Mouse (Mus musculus) embryonic stem cell, embryonic (primary cell): ENCODE measurements around the gene Gnaz.

Source experiments
- CTCF ChIA-PET, 4 experiments: fragments of 300-600 bp in 2 of 4; fragments of 350-600 bp in 2 of 4; sonication (Branson Sonifier 250); formaldehyde crosslinking; loops; one replicate each; lab custom pipeline; 2022; ENCODE audit warnings: inconsistent platforms in 2 of 4; lab: Charles Lee
- POLR2A ChIA-PET, 4 experiments: fragments of 300-600 bp in 2 of 4; fragments of 350-600 bp in 2 of 4; sonication (Branson Sonifier 250); formaldehyde crosslinking; loops; one replicate each; lab custom pipeline; 2022; ENCODE audit warnings: antibody characterized with exemption in 4 of 4, inconsistent platforms in 1 of 4; lab: Charles Lee

The Gnaz gene

GRCm38 (mm10) chr10:75045831-75046230 is 78.9 kb downstream of the Gnaz start:
- CTCF ChIA-PET, result interaction anchor here in 2 of 4 experiments (1.0 to 2.8 kb wide), 2 partner anchors 12 to 106 kb away, joined by 3 to 13 read pairs; no protein-coding TSS in a partner anchor
- POLR2A ChIA-PET, result interaction anchor here in 1 of 4 experiments (1.2 kb wide), 1 partner anchor 13 kb away, joined by 9 read pairs; no protein-coding TSS in a partner anchor

- ChIA-PET POLR2A (interaction anchor here in 1 of 4 experiments (1.9 kb wide), 1 partner anchor 11 kb away, joined by 9 read pairs; the partner anchor contains the start of gene Bcr), CTCF (interaction anchor here in 1 of 4 experiments (0.6 kb wide), 1 partner anchor 40 kb away, joined by 3 read pairs; no protein-coding TSS in a partner anchor)
Measured at GRCm38 (mm10) chr10:75048711-75049110, 81.7 kb downstream of the Gnaz start.

- POLR2A ChIA-PET, result interaction anchor here in 1 of 4 experiments (1.2 kb wide), 1 partner anchor 80 kb away, joined by 3 read pairs; no protein-coding TSS in a partner anchor
- CTCF ChIA-PET, result interaction anchor here in 2 of 4 experiments (1.2 to 1.5 kb wide), 2 partner anchors 100 kb away, joined by 3 to 6 read pairs; no protein-coding TSS in a partner anchor
Measured at GRCm38 (mm10) chr10:75051364-75052074, 84.5 kb downstream of the Gnaz start.

GRCm38 (mm10) chr10:75052902-75053301 is 85.9 kb downstream of the Gnaz start:
- ChIA-PET POLR2A (no interaction called here), CTCF (interaction anchor here in 2 of 4 experiments (0.9 kb wide), 2 partner anchors 98 to 99 kb away, joined by 3 to 4 read pairs; no protein-coding TSS in a partner anchor)

- ChIA-PET POLR2A (interaction anchor here in 1 of 4 experiments (0.7 kb wide), 1 partner anchor 20 kb away, joined by 3 read pairs; no protein-coding TSS in a partner anchor), CTCF (no interaction called here)
Measured at GRCm38 (mm10) chr10:75053655-75054054, 86.7 kb downstream of the Gnaz start.

GRCm38 (mm10) chr10:75054125-75054524 is 87.1 kb downstream of the Gnaz start:
- ChIA-PET POLR2A (interaction anchor here in 1 of 4 experiments (0.7 kb wide), 1 partner anchor 21 kb away, joined by 3 read pairs; no protein-coding TSS in a partner anchor), CTCF (no interaction called here)

DNA sequence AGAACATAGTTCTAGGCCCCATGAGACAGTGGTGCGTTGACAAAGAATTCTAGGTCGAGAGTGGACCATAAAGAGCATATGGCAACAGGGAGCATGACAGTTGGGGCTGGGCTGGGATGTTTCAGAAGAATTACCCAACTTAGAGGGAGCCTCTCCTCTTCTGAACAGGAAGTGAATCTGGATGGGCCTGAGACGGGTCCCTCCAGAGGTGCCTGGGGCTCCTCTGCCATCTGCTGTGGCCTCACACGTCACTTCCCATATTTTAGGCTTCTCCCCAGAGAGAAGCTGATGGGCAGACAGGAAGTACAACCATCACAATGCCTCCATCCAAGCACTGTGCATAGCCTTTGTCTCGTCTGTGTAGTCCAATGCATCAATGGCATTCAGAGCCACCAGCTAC is 88.7 kb downstream of the Gnaz start:
- POLR2A ChIA-PET, result interaction anchor here in 2 of 4 experiments (0.9 to 1.4 kb wide), 3 partner anchors 93 to 593 kb away, joined by 3 to 4 read pairs (median 3); no protein-coding TSS in a partner anchor
- CTCF ChIA-PET, result interaction anchor here in 3 of 4 experiments (1.0 to 6.6 kb wide), 3 partner anchors 95 to 96 kb away, joined by 3 to 68 read pairs (median 58); no protein-coding TSS in a partner anchor

- ChIA-PET POLR2A (interaction anchor here in 2 of 4 experiments (0.8 to 1.4 kb wide), 4 partner anchors 58 to 593 kb away, joined by 3 to 4 read pairs (median 3); no protein-coding TSS in a partner anchor), CTCF (interaction anchor here in 3 of 4 experiments (1.0 to 6.6 kb wide), 3 partner anchors 95 kb away, joined by 3 to 68 read pairs (median 58); no protein-coding TSS in a partner anchor)
Measured at GRCm38 (mm10) chr10:75056255-75056654, 89.3 kb downstream of the Gnaz start.

DNA sequence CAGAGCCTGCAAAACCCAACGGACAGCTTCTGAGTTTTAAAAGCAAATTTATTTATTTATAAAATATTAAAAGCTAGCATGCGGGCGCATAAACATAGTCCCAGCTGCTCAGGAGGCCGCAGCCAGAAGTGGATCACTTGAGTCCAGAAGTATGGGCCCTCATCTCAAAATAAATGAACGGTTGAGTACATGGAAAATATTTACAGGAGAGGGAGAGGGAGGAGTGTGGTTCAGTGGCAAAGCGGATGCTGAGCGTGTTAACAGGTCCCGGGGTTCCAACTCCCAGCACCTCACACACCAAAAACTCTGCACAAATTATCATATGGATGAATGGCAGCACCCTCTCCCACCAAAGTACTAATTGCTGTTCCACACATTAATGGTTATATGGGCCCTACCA is 91.4 kb downstream of the Gnaz start:
- POLR2A ChIA-PET, result interaction anchor here (0.6 to 2.7 kb wide), 8 partner anchors 12 to 874 kb away, joined by 3 to 14 read pairs (median 4); partner anchors contain the start of gene Chchd10 (in 1 of the 4)

DNA sequence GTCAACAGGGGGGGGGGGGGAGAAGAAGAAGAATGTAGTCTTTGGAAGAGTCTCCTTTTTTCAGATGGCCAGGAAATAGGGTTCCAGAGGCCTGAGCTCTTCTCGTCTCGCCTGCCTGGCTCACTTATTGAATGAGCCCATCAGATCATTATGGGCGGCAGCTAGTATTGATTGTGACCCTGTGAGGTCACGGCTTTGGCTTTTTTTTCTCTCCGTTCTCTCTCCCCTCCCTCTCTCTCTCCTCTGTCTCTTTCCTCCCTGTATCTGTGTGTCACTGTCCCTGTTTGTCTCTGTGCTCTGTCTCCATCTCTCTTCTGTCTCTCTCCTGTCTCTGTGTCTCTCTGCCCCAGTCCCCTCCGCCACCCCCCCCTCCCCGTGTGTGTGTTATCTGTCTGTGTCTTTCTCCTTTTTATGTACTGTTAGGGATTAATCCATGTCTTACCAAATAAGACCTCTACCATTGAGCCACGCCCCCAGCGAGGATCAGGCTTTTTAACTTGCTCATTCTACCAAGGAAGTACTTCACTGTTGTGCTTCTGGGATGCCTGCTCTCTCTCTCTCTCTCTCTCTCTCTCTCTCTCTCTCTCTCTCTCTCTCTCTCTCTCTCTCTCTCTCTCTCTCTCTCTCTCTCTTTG is 91.9 kb downstream of the Gnaz start:
- POLR2A ChIA-PET, result interaction anchor here (0.6 to 2.7 kb wide), 17 partner anchors 9 to 1836 kb away, joined by 3 to 14 read pairs (median 4); partner anchors contain the start of gene Rsph14 (in 1 of the 4)
- CTCF ChIA-PET, result interaction anchor here (0.6 to 6.6 kb wide), 20 partner anchors 11 to 1377 kb away, joined by 3 to 68 read pairs (median 4); partner anchors contain the start of gene Rab36 (in 1 of the 4)

More for the DNA sequence above, 91.4 kb downstream of the Gnaz start:
- CTCF ChIA-PET, result interaction anchor here (0.6 to 6.6 kb wide), 8 partner anchors 57 to 793 kb away, joined by 3 to 68 read pairs (median 16); no protein-coding TSS in a partner anchor

DNA sequence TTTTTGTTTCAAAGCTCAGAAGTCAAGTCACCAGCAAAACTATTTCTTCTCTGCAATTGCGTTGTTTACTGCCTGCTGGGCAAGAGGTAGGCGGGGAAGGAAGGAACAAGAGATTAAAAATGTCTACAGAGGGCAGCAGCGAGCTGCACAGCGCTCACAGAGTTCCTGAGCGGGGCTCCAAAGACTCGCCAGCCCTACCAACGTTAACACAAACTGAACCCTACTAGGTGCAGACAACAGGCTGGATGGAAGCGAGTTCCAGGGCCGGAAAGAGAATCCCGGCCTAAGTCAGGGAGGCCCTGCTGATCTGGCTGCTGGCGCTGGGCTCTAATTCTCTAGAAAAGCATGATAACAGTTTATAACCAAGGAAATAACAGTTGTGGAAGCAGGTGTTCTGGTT is 92.4 kb downstream of the Gnaz start:
- ChIA-PET CTCF (interaction anchor here (0.5 to 6.6 kb wide), 20 partner anchors 10 to 1376 kb away, joined by 3 to 68 read pairs (median 4); partner anchors contain the start of gene Rab36 (in 1 of the 4)), POLR2A (interaction anchor here in 3 of 4 experiments (0.6 to 2.7 kb wide), 14 partner anchors 10 to 1836 kb away, joined by 3 to 14 read pairs (median 4); partner anchors contain the start of genes Gnaz (in 1 of the 3) and Rsph14 (in 1 of the 3))

DNA sequence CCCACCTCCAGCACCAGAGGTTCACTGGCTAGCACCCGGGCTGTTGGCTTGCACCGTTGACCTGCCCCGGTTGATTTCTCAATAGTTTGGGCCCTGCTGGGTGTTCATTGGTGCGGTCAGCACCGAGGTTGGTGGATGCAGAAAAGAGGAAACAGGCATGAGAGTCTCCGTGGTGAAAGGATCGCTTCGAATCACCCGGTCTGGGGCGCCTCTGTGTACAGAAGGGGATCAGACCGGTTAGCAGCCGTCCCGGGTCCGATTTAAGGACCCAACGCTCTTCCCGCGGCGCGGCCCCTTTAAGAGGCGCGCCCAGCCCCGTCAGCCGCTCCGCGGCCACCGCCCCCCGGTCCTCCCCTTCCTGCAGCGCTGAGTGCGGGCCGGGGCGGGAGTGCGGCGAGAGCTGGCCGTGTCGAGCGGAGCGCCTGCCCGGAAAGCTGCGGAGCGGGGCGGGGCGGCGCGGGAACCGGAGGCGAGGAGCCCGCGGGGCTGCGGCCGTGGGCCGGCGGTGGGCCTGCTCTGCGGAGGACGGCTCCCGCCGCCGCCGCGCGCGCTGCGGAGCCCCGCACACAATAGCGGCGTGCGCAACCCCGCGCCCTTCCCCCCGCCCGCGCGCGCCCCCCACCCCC is 93.4 kb downstream of the Gnaz start, which contains the start of gene Bcr:
TSS of gene Bcr (plus strand) at position 376 of the 626 bp plus-strand sequence.
- POLR2A ChIA-PET, result interaction anchor here in 3 of 4 experiments (0.6 to 2.7 kb wide), 13 partner anchors 11 to 152 kb away, joined by 3 to 14 read pairs (median 3); partner anchors contain the start of genes Gnaz (in 1 of the 3) and Specc1l (in 1 of the 3)
- CTCF ChIA-PET, result interaction anchor here (0.5 to 6.6 kb wide), 10 partner anchors 86 to 891 kb away, joined by 3 to 68 read pairs (median 4); no protein-coding TSS in a partner anchor

- ChIA-PET CTCF (interaction anchor here (1.0 to 6.6 kb wide), 5 partner anchors 90 to 100 kb away, joined by 4 to 68 read pairs (median 29); no protein-coding TSS in a partner anchor), POLR2A (interaction anchor here in 2 of 4 experiments (0.7 to 1.8 kb wide), 4 partner anchors 19 to 75 kb away, joined by 3 to 5 read pairs (median 4); no protein-coding TSS in a partner anchor)
Measured at GRCm38 (mm10) chr10:75060843-75061235, 93.9 kb downstream of the Gnaz start.

DNA sequence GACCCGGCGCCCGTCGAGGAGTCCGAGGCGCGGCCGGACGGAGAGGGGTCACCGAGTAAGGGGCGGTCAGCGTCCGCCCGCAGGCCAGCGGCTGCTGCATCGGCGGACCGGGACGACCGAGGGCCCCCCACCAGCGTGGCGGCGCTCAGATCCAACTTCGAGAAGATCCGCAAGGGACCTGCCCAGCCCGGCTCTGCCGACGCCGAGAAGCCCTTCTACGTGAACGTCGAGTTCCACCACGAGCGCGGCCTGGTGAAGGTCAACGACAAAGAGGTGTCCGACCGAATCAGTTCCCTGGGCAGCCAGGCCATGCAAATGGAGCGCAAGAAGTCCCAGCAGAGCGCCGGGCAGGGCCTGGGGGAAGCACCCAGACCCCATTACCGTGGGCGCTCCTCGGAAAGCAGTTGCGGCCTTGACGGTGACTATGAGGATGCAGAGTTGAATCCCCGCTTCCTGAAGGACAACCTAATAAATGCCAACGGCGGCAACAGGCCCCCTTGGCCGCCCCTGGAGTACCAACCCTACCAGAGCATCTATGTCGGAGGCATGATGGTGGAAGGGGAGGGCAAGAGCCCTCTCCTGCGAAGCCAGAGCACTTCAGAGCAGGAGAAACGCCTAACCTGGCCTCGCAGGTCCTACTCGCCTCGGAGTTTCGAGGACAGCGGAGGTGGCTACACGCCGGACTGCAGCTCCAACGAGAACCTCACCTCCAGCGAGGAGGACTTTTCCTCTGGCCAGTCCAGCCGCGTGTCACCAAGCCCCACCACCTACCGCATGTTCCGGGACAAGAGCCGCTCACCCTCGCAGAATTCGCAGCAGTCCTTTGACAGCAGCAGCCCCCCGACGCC is 94.6 kb downstream of the Gnaz start:
- CTCF ChIA-PET, result interaction anchor here (1.0 to 6.6 kb wide), 5 partner anchors 90 to 99 kb away, joined by 4 to 68 read pairs (median 29); no protein-coding TSS in a partner anchor
- POLR2A ChIA-PET, result interaction anchor here in 1 of 4 experiments (1.1 to 1.2 kb wide), 2 partner anchors 24 to 57 kb away, joined by 3 to 4 read pairs; no protein-coding TSS in a partner anchor

DNA sequence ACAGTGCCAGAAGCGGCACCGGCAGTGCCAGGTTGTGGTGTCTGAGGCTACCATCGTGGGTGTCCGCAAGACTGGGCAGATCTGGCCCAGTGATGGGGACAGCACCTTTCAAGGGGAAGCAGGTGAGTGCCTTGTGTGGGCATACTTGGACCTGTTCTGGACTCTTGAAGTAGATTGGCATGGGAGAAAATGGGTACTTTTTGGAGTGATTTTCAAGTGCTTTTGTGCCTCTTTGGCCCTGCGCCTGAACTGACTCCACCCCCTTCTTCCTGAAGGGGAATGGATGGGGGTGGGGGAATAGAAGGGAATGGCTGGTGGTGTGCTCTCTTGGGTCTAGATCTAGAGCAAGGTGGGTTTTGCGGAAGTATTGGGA is 95.2 kb downstream of the Gnaz start:
- POLR2A ChIA-PET, result no interaction called here
- CTCF ChIA-PET, result no interaction called here

DNA sequence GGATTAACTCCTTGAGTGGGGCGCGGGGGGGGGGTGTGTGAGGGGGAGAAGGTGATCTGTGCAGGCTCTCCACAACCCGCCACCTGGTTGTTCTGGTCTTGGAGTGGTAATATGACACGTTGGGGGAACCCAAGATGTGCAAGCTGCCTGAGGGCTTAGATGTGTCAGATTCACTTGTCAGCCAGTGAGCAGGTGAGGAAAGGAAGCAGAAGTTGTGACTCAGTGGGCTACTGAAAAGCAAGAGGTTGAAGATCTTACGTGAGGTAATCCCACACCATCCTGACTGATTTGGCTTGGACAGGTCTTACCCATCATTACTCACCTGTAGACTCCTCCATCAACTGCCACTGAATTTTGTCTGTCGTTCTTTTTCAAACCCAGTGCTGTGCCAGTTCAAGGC is 95.6 kb downstream of the Gnaz start:
- ChIA-PET CTCF (interaction anchor here in 1 of 4 experiments (1.4 kb wide), 1 partner anchor 88 kb away, joined by 3 read pairs; no protein-coding TSS in a partner anchor), POLR2A (no interaction called here)
